Mouse (Mus musculus) cortical plate, adult 2 months (tissue): ENCODE results near the gene Myoc.

Source experiments
- CTCF ChIP-seq: fragments of 200-500 bp; IDR thresholded peaks from 2 replicates; pipeline ENCODE4 v1.5.1; 2011; ENCODE audit warnings: mild to moderate bottlenecking, control low read depth, low read length; ENCODE audit not compliant: insufficient read depth; ENCODE audit errors: extremely low read depth
- POLR2A ChIP-seq: fragments of 200-500 bp; IDR thresholded peaks from 2 replicates; pipeline ENCODE4 v1.6.1; 2011; ENCODE audit warnings: mild to moderate bottlenecking, low read length, control low read depth; ENCODE audit not compliant: insufficient read depth; ENCODE audit errors: extremely low read depth

DNA sequence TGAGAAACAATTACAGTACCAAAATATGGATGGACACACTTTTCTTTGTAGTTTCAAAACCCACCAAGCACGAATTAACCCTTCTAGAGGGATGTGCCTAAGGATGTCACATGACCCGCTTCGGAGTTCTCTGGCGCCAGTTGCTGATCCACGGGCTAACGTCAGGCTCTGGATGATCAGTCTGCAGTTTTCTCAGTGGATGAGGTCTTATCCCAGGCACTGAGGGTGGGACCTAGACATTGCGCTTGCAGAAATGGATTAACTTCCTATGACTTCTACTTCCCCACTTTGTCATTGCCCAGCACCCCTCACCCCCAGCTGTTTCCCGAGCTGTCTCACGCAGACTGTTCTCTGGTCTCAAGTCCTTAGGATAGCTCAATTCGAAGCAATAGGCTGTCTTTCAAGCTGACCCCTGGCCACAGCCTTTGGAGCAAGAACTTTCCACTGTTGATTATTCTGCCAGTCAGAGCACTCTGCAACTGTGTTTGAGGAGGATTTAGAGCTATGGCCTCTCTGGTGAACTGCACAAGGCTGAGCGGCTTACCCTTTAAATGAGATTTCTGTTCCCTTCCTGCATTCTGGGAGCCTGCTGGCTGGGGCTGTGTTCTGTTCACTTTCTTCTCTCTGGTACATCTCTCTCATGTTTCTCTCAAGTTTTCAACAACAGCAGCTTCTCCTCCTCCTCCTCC, 26.7 kb downstream of the Myoc start:
- TF ChIP-seq CTCF (no peak), POLR2A (no peak)
